In the genomic region with DNA sequence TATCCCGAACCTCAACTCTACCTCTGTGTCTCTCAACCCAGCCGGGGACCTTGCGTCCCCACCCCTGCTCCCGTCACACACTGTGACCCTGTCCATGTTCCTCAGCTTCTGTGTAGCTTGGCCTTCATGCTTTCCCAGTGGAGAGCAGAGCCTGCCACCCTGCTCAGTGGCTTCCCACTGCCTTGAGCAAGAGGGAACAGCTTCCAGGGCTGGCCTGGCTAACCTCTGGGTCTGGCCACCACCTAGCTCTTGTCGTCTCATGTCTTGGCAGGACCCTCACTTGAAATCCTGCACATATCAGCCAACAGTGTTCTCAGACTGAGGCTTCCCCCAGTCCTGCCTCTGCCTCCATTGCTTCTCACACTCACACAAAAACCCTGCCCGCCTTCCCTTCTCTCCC, we compare ENCODE assay signal across 23 mouse cellular contexts.
"Had no signal": no experiment of that assay in that cellular context is flagged by ENCODE, and none has a peak within 500 bp of the region (broad histone marks: within the 10 kb centered on the region; RNA-seq: fewer than 3 reads in every experiment).

No protein-coding gene starts in this region.

- DNase-seq: gastrocnemius, postnatal 14 days; heart, adult 2 months; heart, postnatal 10 days; kidney, adult 18-20 months; kidney, adult 8-10 months; kidney, postnatal 10 days; kidney, postnatal 4 days; liver; liver, embryonic 13.5 days had no signal

- H3K9ac ChIP-seq: heart, embryonic 12.5 days; hindbrain, embryonic 12.5 days; hindbrain, embryonic 14.5 days; intestine, embryonic 15.5 days; limb, embryonic 12.5 days; liver, embryonic 13.5 days; liver, embryonic 15.5 days had no signal

- H3K9me3 ChIP-seq: heart, embryonic 12.5 days; hindbrain, embryonic 10.5 days; hindbrain, embryonic 12.5 days; intestine, embryonic 15.5 days; limb, embryonic 10.5 days; limb, embryonic 12.5 days; liver, embryonic 13.5 days; liver, embryonic 15.5 days had no signal

- H3K4me2 ChIP-seq: heart, embryonic 12.5 days; hindbrain, embryonic 12.5 days; hindbrain, embryonic 14.5 days; intestine, embryonic 15.5 days; limb, embryonic 12.5 days; liver, embryonic 11.5 days; liver, embryonic 13.5 days; liver, embryonic 15.5 days had no signal

- H3K27ac ChIP-seq: heart, adult 2 months; hindbrain, embryonic 10.5 days; hindbrain, embryonic 12.5 days; hindbrain, embryonic 14.5 days; intestine, embryonic 15.5 days; layer of hippocampus, adult 2 months; left cerebral cortex, adult 2 months; limb, embryonic 10.5 days; limb, embryonic 12.5 days; liver, embryonic 15.5 days had no signal

- H3K36me3 ChIP-seq: heart, embryonic 12.5 days; hindbrain, embryonic 10.5 days; hindbrain, embryonic 12.5 days; intestine, embryonic 15.5 days; limb, embryonic 10.5 days; limb, embryonic 12.5 days; liver, embryonic 13.5 days; liver, embryonic 15.5 days had no signal

- H3K27me3 ChIP-seq: heart, embryonic 12.5 days; intestine, embryonic 15.5 days; limb, embryonic 12.5 days; liver, embryonic 13.5 days; liver, embryonic 15.5 days had no signal

- ATAC-seq: hindbrain, embryonic 16.5 days; inflammation-experienced regulatory T-cells, adult 6 months; intestine, embryonic 15.5 days; intestine, postnatal 0 days had no signal

- H3K4me3 ChIP-seq: heart, adult 2 months; heart, embryonic 12.5 days; hindbrain, embryonic 10.5 days; hindbrain, embryonic 12.5 days; intestine, embryonic 15.5 days; layer of hippocampus, adult 2 months; left cerebral cortex, adult 2 months; limb, embryonic 10.5 days; limb, embryonic 12.5 days; liver, embryonic 13.5 days; liver, embryonic 15.5 days had no signal
